Mouse (Mus musculus) MEL (cell line): ENCODE results near the gene Wnt9a. TPM values are rescaled to one million over a fixed set of nuclear protein-coding genes. Genes with fewer than 3 reads are reported as not detected.
"Not testable (repeated sequence)": the region's sequence is repeated elsewhere in the genome, so short reads cannot be mapped to it uniquely, and the experiment has no call there.

Experiments used
- DNase-seq: peaks from one replicate; pipeline ENCODE4 v3.0.0; 2011; ENCODE audit warnings: low read depth, low spot score
- H3K27ac ChIP-seq: 2 replicates; pipeline ENCODE4 v1.5.1; 2012; ENCODE audit warnings: low read depth, mild to moderate bottlenecking, control low read depth, low read length, moderate library complexity; ENCODE audit not compliant: control insufficient read depth
- H3K27me3 ChIP-seq, 2 experiments: fragments of 150-350 bp in 1 of 2; sonication (generic) in 1 of 2; 2 replicates each; pipeline ENCODE4 v1.6.1; 2012; ENCODE audit warnings: low read length in 2 of 2, mild to moderate bottlenecking in 2 of 2, improper control_type of control experiment in 1 of 2, moderate library complexity in 1 of 2; ENCODE audit not compliant: insufficient read depth in 2 of 2, control insufficient read depth in 1 of 2
- H3K36me3 ChIP-seq, 2 experiments: 2 replicates each; pipeline ENCODE4 v1.6.1; 2012 to 2014; ENCODE audit warnings: low read length in 2 of 2, improper control_type of control experiment in 1 of 2, inconsistent platforms in 1 of 2, mild to moderate bottlenecking in 1 of 2; ENCODE audit not compliant: insufficient read depth in 2 of 2, control insufficient read depth in 1 of 2
- H3K4me1 ChIP-seq, 2 experiments: fragments of 150-350 bp in 1 of 2; sonication (generic) in 1 of 2; 2 replicates each; pipeline ENCODE4 v1.6.1; 2012; ENCODE audit warnings: low read length in 2 of 2, improper control_type of control experiment in 1 of 2, mild to moderate bottlenecking in 1 of 2; ENCODE audit not compliant: insufficient read depth in 2 of 2, control insufficient read depth in 1 of 2
- H3K4me3 ChIP-seq, 2 experiments: fragments of 150-350 bp in 1 of 2; sonication (generic) in 1 of 2; 2 replicates each; pipeline ENCODE4 v1.5.1; 2012; ENCODE audit warnings: low read depth in 2 of 2, low read length in 2 of 2, mild to moderate bottlenecking in 2 of 2, moderate library complexity in 2 of 2, control low read depth in 1 of 2, improper control_type of control experiment in 1 of 2; ENCODE audit not compliant: control insufficient read depth in 1 of 2, insufficient read depth in 1 of 2
- H3K79me2 ChIP-seq: 2 replicates; pipeline ENCODE4 v1.6.1; 2012; ENCODE audit warnings: mild to moderate bottlenecking, low read length, moderate library complexity; ENCODE audit not compliant: control insufficient read depth, poor library complexity, insufficient read depth
- H3K9ac ChIP-seq: 2 replicates; pipeline ENCODE4 v1.6.1; 2012; ENCODE audit warnings: low read depth, mild to moderate bottlenecking, control low read depth, low read length, moderate library complexity; ENCODE audit not compliant: control insufficient read depth, poor library complexity, severe bottlenecking
- H3K9me3 ChIP-seq: fragments of 150-350 bp; sonication (generic); replicated peaks from 2 replicates; pipeline ENCODE4 v1.6.1; 2012; ENCODE audit warnings: mild to moderate bottlenecking, low read length, improper control_type of control experiment, moderate library complexity; ENCODE audit not compliant: insufficient read depth
- BHLHE40 ChIP-seq: IDR thresholded peaks from 2 replicates; pipeline ENCODE4 v1.6.1; 2012; ENCODE audit warnings: low read depth, mild to moderate bottlenecking, inconsistent platforms, low read length, improper control_type of control experiment, borderline replicate concordance
- CHD1 ChIP-seq: IDR thresholded peaks from 2 replicates; pipeline ENCODE4 v1.6.1; 2012; ENCODE audit warnings: low read depth, mild to moderate bottlenecking, inconsistent platforms, low read length, improper control_type of control experiment
- CTCF ChIP-seq, 3 experiments: IDR thresholded peaks in 2 of 3; conservative IDR thresholded peaks in 1 of 3; 2 replicates each; pipeline ENCODE4 v1.5.1; 2011 to 2012; ENCODE audit warnings: low read length in 3 of 3, low read depth in 2 of 3, mild to moderate bottlenecking in 2 of 3, improper control_type of control experiment in 1 of 3, inconsistent platforms in 1 of 3, mixed read lengths in 1 of 3, moderate library complexity in 1 of 3; ENCODE audit not compliant: control insufficient read depth in 1 of 3, insufficient read depth in 1 of 3, poor library complexity in 1 of 3, severe bottlenecking in 1 of 3
- GATA1 ChIP-seq: IDR thresholded peaks from 2 replicates; pipeline ENCODE4 v1.6.1; 2011; ENCODE audit warnings: low read depth, low read length, improper control_type of control experiment
- JUND ChIP-seq: IDR thresholded peaks from 2 replicates; pipeline ENCODE4 v1.6.1; 2011; ENCODE audit warnings: low read depth, mild to moderate bottlenecking, improper control_type of control experiment, low read length
- MAFK ChIP-seq: IDR thresholded peaks from 2 replicates; pipeline ENCODE4 v1.6.1; 2011; ENCODE audit warnings: low read depth, mild to moderate bottlenecking, low read length, improper control_type of control experiment, borderline replicate concordance
- MAX ChIP-seq: IDR thresholded peaks from 2 replicates; pipeline ENCODE4 v1.6.1; 2011; ENCODE audit warnings: low read length, improper control_type of control experiment
- MAZ ChIP-seq: IDR thresholded peaks from 2 replicates; pipeline ENCODE4 v1.6.1; 2012; ENCODE audit warnings: low read depth, mild to moderate bottlenecking, inconsistent platforms, low read length, improper control_type of control experiment
- MEF2A ChIP-seq: IDR thresholded peaks from 2 replicates; pipeline ENCODE4 v1.6.1; 2014; ENCODE audit warnings: low read depth, mild to moderate bottlenecking, inconsistent platforms, low read length, improper control_type of control experiment; ENCODE audit not compliant: poor library complexity, insufficient replicate concordance, severe bottlenecking; ENCODE audit errors: extremely low read depth
- MYC ChIP-seq: IDR thresholded peaks from 2 replicates; pipeline ENCODE4 v1.6.1; 2011; ENCODE audit warnings: low read depth, mild to moderate bottlenecking, low read length, improper control_type of control experiment, moderate library complexity
- NRF1 ChIP-seq: IDR thresholded peaks from 2 replicates; pipeline ENCODE4 v1.6.1; 2014; ENCODE audit warnings: low read depth, mild to moderate bottlenecking, inconsistent platforms, low read length, improper control_type of control experiment, moderate library complexity; ENCODE audit not compliant: poor library complexity, insufficient read depth, severe bottlenecking
- RAD21 ChIP-seq: IDR thresholded peaks from 2 replicates; pipeline ENCODE4 v1.6.1; 2011; ENCODE audit warnings: mild to moderate bottlenecking, low read depth, low read length, improper control_type of control experiment
- SIN3A ChIP-seq: IDR thresholded peaks from 2 replicates; pipeline ENCODE4 v1.6.1; 2012; ENCODE audit warnings: low read length, improper control_type of control experiment, inconsistent platforms
- SMC3 ChIP-seq: IDR thresholded peaks from 2 replicates; pipeline ENCODE4 v1.6.1; 2011; ENCODE audit warnings: low read depth, low read length, improper control_type of control experiment
- TBP ChIP-seq: IDR thresholded peaks from 2 replicates; pipeline ENCODE4 v1.8.0; 2011; ENCODE audit warnings: low read depth, low read length, improper control_type of control experiment
- ZC3H11A ChIP-seq: IDR thresholded peaks from 2 replicates; pipeline ENCODE4 v1.6.1; 2012; ENCODE audit warnings: low read depth, mild to moderate bottlenecking, inconsistent platforms, low read length, improper control_type of control experiment
- polyA plus RNA-seq, 2 experiments: library from polyadenylated mRNA; stranded (reverse) in 1 of 2; unstranded in 1 of 2; fragments of >175 nt in 1 of 2; fragments of >200 nt in 1 of 2; gene quantifications; 2 replicates each; pipeline versions ENCODE4 v1.2.1 to v1.2.4; 2012; ENCODE audit warnings: low replicate concordance in 2 of 2, low read depth in 1 of 2; ENCODE audit not compliant: insufficient read length in 2 of 2, insufficient read depth in 1 of 2, missing spikeins in 1 of 2
- total RNA-seq: library from RNA; depleted of rRNA; stranded (reverse); fragments of 300-350 nt; gene quantifications from 2 replicates; pipeline ENCODE4 v1.2.3, GENCODE M21; 2012

The Wnt9a gene
- total and polyA plus RNA-seq, 3 experiments: not detected

DNA sequence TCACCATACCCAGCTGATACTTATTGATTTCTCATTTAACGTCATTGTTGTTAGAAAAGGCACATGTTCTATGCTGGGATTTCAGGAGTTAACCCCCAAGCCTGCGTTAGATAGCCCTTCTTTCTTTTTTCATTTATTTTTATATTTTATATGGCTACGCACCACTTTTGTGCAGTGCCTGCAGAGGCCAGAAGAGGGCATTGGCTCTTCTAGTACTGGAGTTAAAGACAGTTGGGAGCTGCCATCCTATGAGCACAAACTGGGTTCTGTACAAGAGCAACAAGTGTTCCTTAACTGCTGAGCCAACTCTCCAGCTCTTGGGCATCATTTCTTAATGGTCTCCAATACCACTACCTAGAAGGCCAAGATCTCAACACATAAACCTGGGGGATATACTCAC is 6.5 kb upstream of the Wnt9a start:
- no peak overlapping the region for H3K4me3 ChIP-seq
- no peaks in the 10 kb centered on the region for H3K79me2 ChIP-seq
- TF ChIP-seq SMC3 (peak; percentile 85), ZC3H11A (peak; percentile 67), CTCF (IDR thresholded peaks at IDR 0.05 in 2 of 3, conservative IDR thresholded peaks at IDR 0.05 in 1 of 3; ENCODE audit: control insufficient read depth in 1 of 3, insufficient read depth in 1 of 3, low read depth in 2 of 3, low read length in 3 of 3, poor library complexity in 1 of 3, severe bottlenecking in 1 of 3) (peak; percentile 43 to 70 (median 65)), GATA1 (no peak), RAD21 (peak; percentile 64), MEF2A (no peak), MAFK (no peak)
- H3K4me1 ChIP-seq: peaks cover 0 to 7% of the 10 kb centered on the region in 2 experiments; a peak in 1 of 4 replicates
- no peak overlapping the region for H3K27ac ChIP-seq
- no peaks in the 10 kb centered on the region for H3K36me3 ChIP-seq
- no peaks in the 10 kb centered on the region for H3K9me3 ChIP-seq
- H3K9ac ChIP-seq: no peak overlapping the region
- H3K27me3 ChIP-seq: peaks cover 19 to 24% of the 10 kb centered on the region in 2 experiments
- peak; percentile 63 for DNase-seq

DNA sequence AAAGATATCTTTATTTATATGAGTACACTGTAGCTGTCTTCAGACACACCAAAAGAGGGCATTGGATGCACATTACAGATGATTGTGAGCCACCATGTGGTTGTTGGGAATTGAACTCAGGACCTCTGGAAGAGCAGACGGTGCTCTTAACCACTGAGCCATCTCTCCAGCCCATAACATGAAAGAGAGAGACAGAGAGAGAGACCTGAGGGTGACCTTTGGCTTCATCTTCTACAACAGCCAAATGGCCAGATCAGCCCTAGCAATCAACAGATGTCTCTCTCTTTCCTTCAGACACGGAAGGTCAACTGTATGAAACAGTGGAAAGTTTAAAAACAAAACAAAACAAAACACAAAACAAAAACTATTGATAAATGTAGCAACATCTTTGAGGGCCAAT is 5.7 kb upstream of the Wnt9a start:
- H3K4me1 ChIP-seq, H3K9me3 ChIP-seq, H3K4me3 ChIP-seq, H3K27ac ChIP-seq, H3K36me3 ChIP-seq, H3K9ac ChIP-seq, DNase-seq, H3K79me2 ChIP-seq: not testable (repeated sequence)
- H3K27me3 ChIP-seq: peaks cover 15 to 21% of the 10 kb centered on the region in 2 experiments
- TF ChIP-seq TBP: peak; percentile 85

DNA sequence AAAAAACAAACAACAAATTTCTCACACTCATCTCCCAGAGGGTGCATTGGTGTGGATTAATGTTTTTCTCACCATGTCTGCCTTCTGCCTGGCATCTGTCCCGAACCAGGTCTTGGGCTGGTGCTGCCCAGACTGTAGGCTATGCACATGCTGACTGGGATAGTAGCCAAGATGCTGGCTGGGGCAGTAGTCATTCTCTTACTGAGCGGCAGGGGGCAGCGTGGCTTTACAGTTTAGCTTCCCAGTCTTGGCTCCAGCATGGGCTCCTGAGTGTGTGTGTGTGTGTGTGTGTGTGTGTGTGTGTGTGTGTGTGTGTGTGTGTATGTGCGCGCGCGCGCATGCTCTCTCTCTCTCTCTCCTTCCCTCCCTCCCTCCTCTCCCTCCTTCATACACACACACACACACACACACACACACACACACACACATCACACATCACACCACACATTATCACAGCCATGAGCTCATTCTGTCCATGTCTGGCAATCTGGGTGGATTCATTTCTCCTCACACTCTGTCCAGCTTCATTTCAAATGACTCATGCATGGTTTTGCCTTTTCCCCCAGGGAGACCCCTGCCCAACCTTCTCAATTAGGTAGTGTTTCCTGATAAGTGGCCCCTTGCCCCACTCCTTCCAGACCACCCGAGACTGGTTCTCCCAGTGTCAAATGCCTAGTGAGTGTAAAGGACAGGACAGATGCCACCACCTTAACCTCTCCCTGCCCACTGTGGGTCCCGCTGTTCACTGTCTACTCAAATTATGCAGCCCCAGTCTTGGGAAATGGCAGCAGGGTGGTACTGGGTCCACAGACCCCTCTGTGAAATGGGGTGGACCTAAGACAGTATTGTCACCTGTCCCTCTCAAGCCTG is 3.8 kb upstream of the Wnt9a start:
- peaks cover 0 to 7% of the 10 kb centered on the region in 2 experiments; a peak in 1 of 4 replicates for H3K4me1 ChIP-seq
- peak; percentile 91 for TF ChIP-seq ZC3H11A
- no peak for TF ChIP-seq SIN3A
- no peak for TF ChIP-seq JUND
- 0 out of 2 replicates have a peak, but pooled peaks have one; percentile 60 for TF ChIP-seq MYC
- TF ChIP-seq SMC3: peak; percentile 97
- 0 out of 2 replicates have a peak, but pooled peaks have one; percentile 44 for TF ChIP-seq MAZ
- peak; percentile 86 for TF ChIP-seq RAD21
- TF ChIP-seq CHD1: no peak
- TF ChIP-seq CTCF (IDR thresholded peaks at IDR 0.05 in 2 of 3, conservative IDR thresholded peaks at IDR 0.05 in 1 of 3; ENCODE audit: control insufficient read depth in 1 of 3, insufficient read depth in 1 of 3, low read depth in 2 of 3, low read length in 3 of 3, poor library complexity in 1 of 3, severe bottlenecking in 1 of 3): peak; percentile 76 to 94 (median 88)
- TF ChIP-seq NRF1: peak; percentile 69
- TF ChIP-seq MAX: peak; percentile 38; the same call in 1 of the 2 replicates
- peak; percentile 78 for TF ChIP-seq BHLHE40
- no peak overlapping the region for H3K27ac ChIP-seq
- H3K9me3 ChIP-seq: no peaks in the 10 kb centered on the region
- H3K79me2 ChIP-seq: no peaks in the 10 kb centered on the region
- H3K9ac ChIP-seq: no peak overlapping the region
- no peaks in the 10 kb centered on the region for H3K36me3 ChIP-seq
- no peak overlapping the region for H3K4me3 ChIP-seq
- DNase-seq: peak; percentile 90
- H3K27me3 ChIP-seq: peaks cover 5 to 12% of the 10 kb centered on the region in 2 experiments; a peak in 3 of 4 replicates
